Mouse (Mus musculus) spleen, postnatal 4 days (tissue): Measurements from ENCODE around the gene Ifnlr1.
"Not testable (repeated sequence)": the region's sequence is repeated elsewhere in the genome, so short reads cannot be mapped to it uniquely, and the experiment has no call there.

Source experiments
- DNase-seq, 2 experiments: peaks; one replicate each; pipeline ENCODE4 v3.0.0; 2022; ENCODE audit warnings: low spot score in 2 of 2

Gene Ifnlr1

GRCm38 (mm10) chr4:135684731-135685130 is 1.4 kb upstream of the Ifnlr1 start:
- no peak for DNase-seq

DNA sequence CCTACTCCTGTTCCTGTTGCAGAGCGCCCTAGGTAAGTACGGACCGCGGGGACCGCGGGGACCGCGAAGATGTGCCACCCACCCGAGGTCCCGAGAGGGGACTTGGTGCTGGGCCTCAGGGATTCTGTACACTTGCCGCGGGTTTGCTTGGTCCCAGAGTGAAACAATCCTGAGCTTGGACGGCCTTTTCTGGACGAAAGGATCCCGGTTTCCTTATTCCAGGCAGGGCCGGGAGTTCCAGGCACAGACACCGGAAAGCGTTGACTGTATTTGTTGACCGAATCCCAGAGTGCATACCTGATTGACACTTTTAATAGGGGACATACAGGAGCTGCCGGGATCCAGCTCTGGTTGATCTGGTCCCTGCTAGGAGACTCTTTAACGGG is 474 bp downstream of the Ifnlr1 start:
- DNase-seq, result no peak

DNA sequence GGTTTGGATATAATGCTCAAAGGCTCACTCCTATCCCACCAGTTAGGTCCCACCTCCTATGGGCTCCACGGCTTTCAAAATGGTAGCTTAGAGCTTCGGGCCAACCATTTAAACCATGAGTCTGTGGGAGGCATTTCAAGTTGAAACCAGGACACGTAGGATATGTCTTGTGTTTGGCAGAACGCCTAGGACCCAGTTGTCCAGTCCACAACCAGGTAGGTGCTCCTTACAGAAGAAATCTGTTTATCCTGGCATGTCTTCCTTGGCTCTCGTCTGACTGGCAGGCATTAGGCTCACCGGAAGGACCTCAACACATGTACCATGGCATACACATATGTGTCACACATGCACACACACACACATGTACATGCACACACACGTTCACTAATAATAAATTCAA is 3.7 kb downstream of the Ifnlr1 start:
- DNase-seq, result no peak

DNA sequence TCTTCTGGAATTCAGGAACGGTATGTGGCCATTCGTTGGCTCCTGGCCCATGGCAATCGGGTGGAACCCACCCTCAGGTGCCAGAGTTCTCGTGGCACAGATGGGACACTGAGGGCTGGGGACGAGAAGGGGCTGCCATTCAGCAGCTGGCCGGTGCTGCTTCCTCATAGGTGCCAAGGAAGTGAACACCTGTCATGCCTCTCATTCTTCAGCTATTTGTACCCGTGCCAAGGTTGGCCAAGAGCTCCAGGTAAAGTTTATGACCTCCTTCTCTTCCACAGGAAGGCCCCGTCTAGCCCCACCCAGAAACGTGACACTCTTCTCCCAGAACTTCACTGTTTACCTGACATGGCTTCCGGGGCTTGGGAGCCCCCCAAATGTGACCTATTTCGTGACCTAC is 4.2 kb downstream of the Ifnlr1 start:
- DNase-seq, result no peak

DNA sequence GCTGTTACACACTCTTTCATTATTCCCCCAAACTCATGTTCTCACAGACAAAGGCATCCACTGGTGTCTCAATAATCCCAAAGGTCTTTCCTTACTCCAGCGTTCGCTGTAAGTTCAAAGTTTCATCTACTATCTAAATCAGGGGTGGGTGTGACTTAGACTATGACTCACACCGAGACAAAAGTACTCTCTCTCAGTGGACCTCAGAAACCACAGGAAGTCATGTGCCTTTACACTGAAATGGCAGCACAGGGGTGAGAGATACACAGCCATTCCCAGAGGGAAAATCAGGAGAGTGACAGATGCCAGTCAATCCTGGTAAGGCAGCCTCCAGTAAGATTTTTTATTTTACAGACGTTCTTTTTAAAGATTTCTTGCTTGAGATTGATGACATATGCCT is 6.8 kb downstream of the Ifnlr1 start:
- no peak for DNase-seq

DNA sequence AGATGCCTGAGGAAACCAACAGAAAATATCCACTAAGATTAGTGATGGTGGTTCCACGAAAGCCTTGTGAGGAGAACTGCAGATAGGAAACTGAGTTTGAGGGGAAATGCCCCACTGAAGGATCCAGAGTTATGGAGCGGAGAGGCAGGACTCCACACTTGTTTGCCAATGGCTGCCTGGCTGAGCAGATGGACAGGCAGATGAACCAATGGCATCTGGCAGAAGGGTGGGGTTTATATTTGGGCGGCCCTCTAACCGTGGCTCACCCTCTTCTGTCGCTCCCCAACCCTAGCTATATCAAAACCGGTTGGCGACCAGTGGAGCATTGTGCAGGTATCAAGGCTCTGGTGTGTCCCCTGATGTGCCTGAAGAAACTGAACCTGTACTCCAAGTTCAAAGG is 12.4 kb downstream of the Ifnlr1 start:
- no peak for DNase-seq

GRCm38 (mm10) chr4:135703497-135703896 is 17.4 kb downstream of the Ifnlr1 start:
- no peak for DNase-seq

GRCm38 (mm10) chr4:135704016-135704415 is 17.9 kb downstream of the Ifnlr1 start:
- no peak for DNase-seq

DNA sequence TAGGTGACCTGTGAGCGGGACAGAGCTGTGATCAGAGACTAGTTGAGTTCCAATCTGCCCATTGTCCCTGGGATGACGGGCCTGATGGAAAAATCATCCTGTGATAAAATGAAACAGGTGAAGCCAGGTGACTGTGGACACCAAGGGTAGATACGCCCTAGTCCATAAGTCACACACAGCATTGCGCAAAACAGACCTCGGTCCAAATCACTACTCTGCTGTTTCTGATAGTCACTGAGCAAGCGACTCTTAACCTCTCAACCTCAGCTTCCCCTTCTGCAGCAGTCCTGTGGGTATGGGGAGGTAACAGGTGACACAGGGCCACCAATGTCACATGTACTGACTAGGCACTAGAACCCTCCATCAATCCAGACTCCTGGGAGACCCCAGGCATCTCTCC is 20.0 kb downstream of the Ifnlr1 start:
- DNase-seq, result no peak

GRCm38 (mm10) chr4:135709072-135709564 is 23.0 kb downstream of the Ifnlr1 start:
- DNase-seq, result peak; percentile 81 to 94

DNA sequence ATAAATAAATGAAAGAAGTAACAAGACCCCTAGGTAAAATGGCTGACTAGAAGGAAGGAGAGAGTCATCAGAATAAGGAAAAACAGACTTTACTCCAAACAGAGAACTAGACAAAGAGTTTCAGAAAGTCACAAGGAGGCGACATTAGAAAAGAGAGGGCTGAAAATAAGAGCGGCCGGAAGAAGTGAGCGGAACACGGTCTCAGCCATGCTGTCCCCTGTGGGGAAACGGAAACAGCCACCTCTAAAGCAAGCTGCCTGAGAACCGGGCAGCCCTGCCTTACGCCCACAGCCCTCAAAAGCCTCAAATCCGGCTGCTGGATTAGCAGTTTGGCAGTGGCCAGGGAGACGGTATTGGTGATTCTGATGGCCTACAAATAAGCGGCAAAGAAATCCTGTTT is 23.5 kb downstream of the Ifnlr1 start:
- DNase-seq, result no peak

- no peak for DNase-seq
Observed at GRCm38 (mm10) chr4:135710392-135710791, 24.3 kb downstream of the Ifnlr1 start.

DNA sequence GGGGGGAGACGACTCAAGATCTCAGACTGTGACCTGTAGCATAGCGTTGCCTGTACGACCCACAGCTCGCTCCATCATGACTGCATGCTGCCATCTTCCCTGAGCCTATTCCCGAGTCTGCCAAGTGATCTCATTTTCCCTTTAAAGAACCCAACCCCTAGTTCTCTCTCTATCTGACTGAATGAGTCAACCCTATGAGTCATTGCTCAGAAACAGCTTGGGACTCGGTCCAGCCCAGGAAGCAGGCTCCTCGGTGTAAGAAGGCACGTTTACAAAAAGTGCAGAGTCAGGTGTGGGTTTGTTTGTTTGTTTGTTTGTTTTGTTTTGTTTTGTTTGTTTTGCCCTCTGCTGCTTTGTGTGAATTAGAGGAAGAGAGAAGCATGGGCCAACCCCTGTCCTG is 28.7 kb downstream of the Ifnlr1 start:
- DNase-seq, result no peak

DNA sequence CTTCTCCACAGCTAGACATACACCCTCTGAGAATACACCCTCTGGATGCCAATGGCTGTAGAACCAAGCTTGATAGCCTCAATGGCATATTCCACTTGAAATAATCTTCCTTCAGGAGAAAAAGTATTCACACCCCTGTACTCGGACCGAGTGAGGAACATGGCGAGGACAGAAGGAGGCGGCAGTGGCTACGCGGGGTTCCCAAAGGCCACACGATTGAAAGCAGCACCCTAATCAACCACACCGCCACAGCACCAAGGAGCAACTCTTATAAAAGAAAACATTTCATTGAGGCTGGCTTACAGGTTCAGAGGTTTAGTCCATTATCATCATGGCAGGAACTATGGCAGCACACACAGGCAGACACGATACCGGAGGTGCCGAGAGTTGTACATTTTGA is 30.4 kb downstream of the Ifnlr1 start:
- DNase-seq, result not testable (repeated sequence)

DNA sequence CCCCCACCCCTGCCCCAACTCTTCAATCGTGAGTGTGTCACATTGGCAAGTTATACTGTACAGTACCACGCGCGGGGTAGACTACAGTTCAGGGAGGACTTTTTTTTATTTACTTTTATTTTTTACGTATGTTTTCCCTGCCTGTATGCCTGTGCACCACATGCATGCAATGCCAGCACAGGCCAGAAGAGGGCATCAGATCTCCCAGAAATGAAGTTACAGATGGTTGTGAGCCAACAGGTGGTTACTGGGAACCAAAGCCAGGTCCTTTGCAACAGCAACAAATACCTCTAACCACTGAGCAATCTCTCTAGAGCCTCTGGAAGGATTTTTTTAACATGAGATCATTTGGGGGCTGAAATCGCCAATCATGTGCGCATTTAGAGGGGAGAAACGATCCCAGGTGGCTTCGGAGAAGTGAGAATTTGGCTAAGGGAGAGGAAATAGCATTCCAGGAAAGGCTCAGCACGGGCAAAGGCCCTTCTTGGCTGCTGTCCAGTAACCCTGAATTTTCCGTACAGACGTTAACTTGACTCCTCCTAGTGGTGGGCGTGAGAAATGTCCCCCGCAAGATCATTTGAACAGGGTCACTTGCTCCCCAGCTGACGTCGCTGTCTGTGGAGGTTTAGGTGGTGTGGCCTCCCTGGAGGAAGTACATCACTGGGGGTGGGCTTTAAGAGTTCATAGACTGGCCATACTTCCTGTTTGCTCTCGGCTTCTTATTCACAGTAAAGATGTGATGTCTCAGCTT is 36.6 kb downstream of the Ifnlr1 start:
- DNase-seq, result no peak

- no peak for DNase-seq
Observed at GRCm38 (mm10) chr4:135726416-135726815, 40.3 kb downstream of the Ifnlr1 start.

GRCm38 (mm10) chr4:135727817-135728216 is 41.7 kb downstream of the Ifnlr1 start, which contains the start of gene Il22ra1:
Gene Il22ra1, plus strand, starts transcription at chr4:135728172.
- DNase-seq, result no peak

- no peak for DNase-seq
Observed at GRCm38 (mm10) chr4:135730204-135730603, 44.1 kb downstream of the Ifnlr1 start.

GRCm38 (mm10) chr4:135730951-135731350 is 44.9 kb downstream of the Ifnlr1 start:
- no peak for DNase-seq

DNA sequence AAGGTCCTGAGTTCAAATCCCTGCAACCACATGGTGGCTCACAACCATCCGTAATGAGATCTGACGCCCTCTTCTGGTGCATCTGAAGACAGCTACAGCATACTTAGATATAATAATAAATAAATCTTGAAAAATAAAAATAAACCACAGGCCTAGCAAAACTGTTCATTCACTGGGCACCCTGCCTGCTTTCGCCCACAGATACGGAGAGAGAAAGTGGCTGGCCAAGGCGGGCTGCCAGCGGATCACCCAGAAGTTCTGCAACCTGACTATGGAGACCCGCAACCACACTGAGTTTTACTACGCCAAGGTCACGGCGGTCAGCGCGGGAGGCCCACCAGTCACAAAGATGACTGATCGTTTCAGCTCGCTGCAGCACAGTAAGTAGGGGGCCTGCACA is 47.8 kb downstream of the Ifnlr1 start:
- DNase-seq, result no peak

DNA sequence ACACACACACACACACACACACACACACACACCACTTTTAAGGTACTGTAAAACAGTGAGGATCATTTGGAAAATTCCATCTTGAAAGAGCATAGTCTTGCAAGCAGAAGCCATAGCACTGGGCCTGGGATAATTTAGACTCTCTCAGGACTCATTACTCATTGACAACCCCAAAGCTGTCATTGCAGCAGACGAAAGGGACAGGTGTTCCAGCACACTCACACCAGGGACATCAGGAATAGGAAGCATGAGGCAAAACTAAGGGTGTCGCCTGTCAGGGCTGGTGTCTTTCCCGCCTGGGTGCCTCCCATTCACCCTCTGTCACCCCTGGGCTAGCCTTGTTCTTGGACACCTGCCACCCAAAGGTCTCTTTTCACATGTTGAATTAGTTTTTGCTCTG is 50.8 kb downstream of the Ifnlr1 start:
- DNase-seq, result no peak

GRCm38 (mm10) chr4:135738237-135738636 is 52.1 kb downstream of the Ifnlr1 start:
- DNase-seq, result no peak

DNA sequence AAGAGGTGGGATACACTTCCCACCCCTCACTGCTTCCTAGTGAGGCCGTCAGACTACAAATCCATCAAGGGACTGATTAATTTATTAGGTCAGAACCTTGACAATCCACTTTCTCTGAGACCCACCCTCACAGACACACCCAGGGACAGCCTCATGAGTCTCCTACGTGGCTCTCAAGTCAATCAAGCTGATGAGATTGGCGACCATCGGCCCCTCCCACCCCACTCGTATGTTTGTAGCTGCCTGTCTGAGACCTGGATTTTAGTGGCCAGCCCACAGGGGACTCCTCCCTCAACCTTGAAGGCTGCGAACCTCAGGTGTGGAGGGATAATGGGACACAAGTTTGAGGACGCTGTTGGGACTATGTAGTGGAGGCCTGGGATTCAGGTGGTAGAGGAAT is 53.1 kb downstream of the Ifnlr1 start:
- DNase-seq, result no peak

DNA sequence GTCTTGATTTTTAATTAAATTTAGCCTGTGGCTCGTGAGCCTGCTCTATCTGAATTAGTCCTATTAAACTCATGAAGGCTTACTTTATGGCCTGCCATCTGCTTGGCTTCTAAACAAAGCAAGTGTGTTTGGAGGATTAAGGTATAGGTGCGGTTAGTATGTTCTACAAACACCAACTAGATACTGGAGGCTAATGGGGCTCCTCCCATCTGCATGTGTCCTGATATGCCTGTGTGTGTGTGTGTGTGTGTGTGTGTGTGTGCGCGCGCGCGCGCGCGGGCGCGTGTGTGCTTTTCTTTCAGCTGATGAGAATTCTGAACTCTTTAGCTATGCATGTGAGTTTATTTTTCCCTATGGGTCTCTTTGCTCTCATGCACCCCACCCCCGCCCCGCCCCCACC is 53.6 kb downstream of the Ifnlr1 start:
- peak in 1 of 2 experiments; percentile 53 for DNase-seq
